Mouse (Mus musculus) forebrain, postnatal 0 days (tissue): Measurements from ENCODE around the gene Snx29. TPM values are rescaled to one million over a fixed set of nuclear protein-coding genes. Genes with fewer than 3 reads are reported as not detected.
"Not testable (repeated sequence)": the region's sequence is repeated elsewhere in the genome, so short reads cannot be mapped to it uniquely, and the experiment has no call there.

Experiments
- ATAC-seq: fragments of 200-750 bp; cut with Nextera tagmentation; 2 replicates; pipeline ENCODE4 v1.8.0; 2017; ENCODE audit warnings: mild to moderate bottlenecking, moderate library complexity
- DNase-seq: peaks from one replicate; pipeline ENCODE4 v3.0.0-alpha.2; 2015
- H3K27ac ChIP-seq: fragments of 300-500 bp; sonication (generic); 2 replicates; pipeline ENCODE4 v1.5.1; 2014; ENCODE audit warnings: low read depth, mild to moderate bottlenecking, antibody characterized with exemption, low read length, moderate library complexity, mixed read lengths
- H3K27me3 ChIP-seq: fragments of 300-500 bp; sonication (generic); 2 replicates; pipeline ENCODE4 v1.6.1; 2014; ENCODE audit warnings: mild to moderate bottlenecking, low read length, mixed read lengths; ENCODE audit not compliant: insufficient read depth
- H3K36me3 ChIP-seq: fragments of 300-500 bp; sonication (generic); 2 replicates; pipeline ENCODE4 v1.6.1; 2014; ENCODE audit warnings: mild to moderate bottlenecking, moderate library complexity; ENCODE audit not compliant: insufficient read depth
- H3K4me1 ChIP-seq: fragments of 300-500 bp; sonication (generic); 2 replicates; pipeline ENCODE4 v1.6.1; 2014; ENCODE audit warnings: antibody characterized with exemption; ENCODE audit not compliant: insufficient read depth
- H3K4me2 ChIP-seq: fragments of 300-500 bp; sonication (generic); 2 replicates; pipeline ENCODE4 v1.6.1; 2014; ENCODE audit warnings: low read depth, mild to moderate bottlenecking, moderate library complexity
- H3K4me3 ChIP-seq: fragments of 300-500 bp; sonication (generic); 2 replicates; pipeline ENCODE4 v1.5.1; 2014; ENCODE audit warnings: low read depth, low read length, mixed read lengths
- H3K9ac ChIP-seq: fragments of 300-500 bp; sonication (generic); 2 replicates; pipeline ENCODE4 v1.6.1; 2014; ENCODE audit warnings: mild to moderate bottlenecking
- H3K9me3 ChIP-seq: fragments of 300-500 bp; sonication (generic); 2 replicates; pipeline ENCODE4 v1.6.1; 2016; ENCODE audit warnings: low read length
- CTCF ChIP-seq: sonication (generic); IDR thresholded peaks from 2 replicates; pipeline ENCODE4 v1.5.1; 2016; ENCODE audit warnings: antibody characterized with exemption, control low read depth, low read depth
- WGBS: fragments of 180-500 bp; shearing (Covaris S2); extraction: QIAGEN DNeasy Blood & Tissue Kit; methylation state at CpG from one replicate; pipeline ENCODE4 v1.1.7; 2014; 5-methylcytosine and 5-hydroxymethylcytosine counted together
- polyA plus RNA-seq: library from polyadenylated mRNA; unstranded; fragments of >200 nt; fragmentation: Nextera tagmentation; extraction: Ambion mirVana; gene quantifications from 2 replicates; pipeline ENCODE4 v1.2.1, GENCODE M21; 2015
- total RNA-seq: library from RNA; depleted of rRNA; stranded (reverse); fragments of >200 nt; gene quantifications from 2 replicates; pipeline ENCODE4 v1.2.3, GENCODE M21; 2014; rRNA removed

Snx29 gene
- total RNA-seq (17.7 and 20.6 TPM in 2 replicates), polyA plus RNA-seq (2.2 and 5.8 TPM in 2 replicates)

DNA sequence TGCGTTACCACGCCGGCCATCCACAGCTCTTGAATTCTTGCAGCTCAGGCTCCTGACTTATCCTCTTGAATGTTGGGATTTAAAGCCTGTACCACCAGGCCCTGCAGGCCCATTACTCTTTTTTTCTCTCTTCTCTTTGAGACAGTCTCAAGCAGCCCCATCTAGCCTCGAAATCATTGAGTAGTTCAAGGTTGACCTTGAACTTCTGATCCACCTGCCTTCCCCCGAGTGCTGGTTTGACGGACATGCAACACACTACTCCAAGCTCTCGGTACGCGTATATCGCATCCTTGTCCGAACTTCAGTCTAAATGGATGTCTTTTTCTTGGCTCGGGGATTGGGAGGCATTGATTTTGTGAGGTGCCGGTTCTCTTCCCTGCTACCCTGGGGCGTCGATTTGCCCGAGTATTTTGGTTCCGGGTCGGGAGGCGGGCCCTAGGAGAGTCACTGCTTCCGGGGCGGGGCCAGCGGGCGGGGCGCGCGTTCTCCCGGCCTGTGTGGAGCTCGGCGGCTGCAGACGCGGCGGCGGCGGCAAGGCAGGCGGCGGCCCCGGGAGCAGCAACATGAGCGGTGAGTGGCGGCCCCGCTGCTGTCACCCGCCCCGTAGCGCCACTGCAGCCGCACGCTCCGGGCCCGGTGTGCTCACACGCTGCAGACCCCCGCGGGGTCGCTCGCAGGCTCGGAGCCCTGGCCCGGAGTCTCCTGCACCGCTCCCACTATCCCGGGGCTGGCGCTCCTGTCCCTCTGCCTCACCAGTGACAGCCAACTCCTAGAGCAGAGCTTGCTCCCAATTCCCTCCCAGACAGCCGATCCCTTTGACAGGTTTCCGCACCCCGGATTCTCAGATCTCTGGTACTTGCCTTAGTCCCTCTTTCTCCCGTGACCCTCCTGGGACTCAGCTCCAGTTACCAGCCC lies at the start of gene Snx29:
Snx29 (plus strand) TSS at position 500 of the 915 bp plus-strand sequence.
- DNase-seq (peak; percentile 96), ATAC-seq (peak; percentile 99)
- Histone ChIP-seq H3K4me3 (peak within 1 kb of the TSS; percentile 81), H3K9ac (peak within 1 kb of the TSS; percentile 69), H3K4me2 (peak within 1 kb of the TSS; percentile 78), H3K4me1 (no peaks in the 10 kb centered on the region; the same call in 1 of the 2 replicates), H3K27ac (peak within 1 kb of the TSS; percentile 92), H3K27me3 (no peaks in the 10 kb centered on the region), H3K36me3 (no peaks in the 10 kb centered on the region), H3K9me3 (no peaks in the 10 kb centered on the region)
- no peak; the same call in 1 of the 2 replicates for TF ChIP-seq CTCF
- 4% methylated on average over 54 of the region's 61 CpGs for WGBS

GRCm38 (mm10) chr16:11276888-11277287 lies 45.8 kb upstream of the Snx29 start:
- 26% methylated on average over 3 of the region's 3 CpGs for WGBS
- Histone ChIP-seq H3K9me3 (no peaks in the 10 kb centered on the region), H3K4me1 (no peaks in the 10 kb centered on the region), H3K36me3 (no peaks in the 10 kb centered on the region), H3K4me3 (no peak overlapping the region), H3K9ac (no peak overlapping the region), H3K27ac (no peak overlapping the region), H3K27me3 (no peaks in the 10 kb centered on the region), H3K4me2 (no peak overlapping the region)
- ATAC-seq (no peak), DNase-seq (no peak)
- TF ChIP-seq CTCF: no peak

- DNase-seq: no peak
- no peak for ATAC-seq
- H3K9ac ChIP-seq: no peak overlapping the region
- no peaks in the 10 kb centered on the region for H3K36me3 ChIP-seq
- no peak overlapping the region for H3K27ac ChIP-seq
- WGBS: 59% methylated on average over 6 of the region's 6 CpGs
- no peaks in the 10 kb centered on the region for H3K4me1 ChIP-seq
- H3K4me3 ChIP-seq: no peak overlapping the region
- H3K27me3 ChIP-seq: no peaks in the 10 kb centered on the region
- H3K4me2 ChIP-seq: no peak overlapping the region
- H3K9me3 ChIP-seq: no peaks in the 10 kb centered on the region
- TF ChIP-seq CTCF: no peak
Observed at GRCm38 (mm10) chr16:11278778-11279177, 43.9 kb upstream of the Snx29 start.

DNA sequence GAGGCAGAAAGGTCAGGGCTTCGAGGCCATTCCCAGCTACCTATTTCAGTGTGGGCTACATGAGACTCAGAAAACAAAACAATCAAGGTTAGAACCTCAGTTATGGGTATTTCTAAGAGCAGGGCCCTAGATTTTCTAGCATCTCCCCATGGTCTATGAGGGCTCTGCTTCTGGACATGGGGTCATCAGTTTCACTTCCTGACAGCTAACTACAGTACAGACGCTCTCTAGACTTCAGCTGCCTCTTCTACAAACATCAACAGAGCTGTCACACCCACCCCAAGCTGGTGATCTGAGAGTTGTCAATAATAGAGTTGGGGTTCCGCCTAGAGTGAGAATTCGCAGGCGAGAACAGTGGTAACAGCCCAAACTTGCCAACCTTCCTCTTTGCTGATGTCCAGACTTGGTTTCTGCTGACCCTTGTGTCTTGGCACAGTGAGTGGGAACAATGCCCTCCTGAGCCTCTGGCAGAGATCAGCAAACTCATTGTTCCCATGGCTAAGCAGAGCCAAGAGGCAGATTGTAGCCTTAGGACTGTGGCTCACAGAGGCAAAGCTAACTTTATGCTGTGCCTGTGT lies 40.0 kb upstream of the Snx29 start:
- Histone ChIP-seq H3K9me3 (no peaks in the 10 kb centered on the region), H3K4me3 (no peak overlapping the region), H3K4me2 (no peak overlapping the region), H3K27ac (no peak overlapping the region), H3K27me3 (no peaks in the 10 kb centered on the region), H3K4me1 (no peaks in the 10 kb centered on the region), H3K36me3 (no peaks in the 10 kb centered on the region), H3K9ac (no peak overlapping the region)
- 90% methylated on average over 5 of the region's 5 CpGs for WGBS
- no peak for ATAC-seq
- TF ChIP-seq CTCF: no peak
- no peak for DNase-seq

- H3K9me3 ChIP-seq: no peaks in the 10 kb centered on the region
- DNase-seq (no peak), ATAC-seq (no peak)
- H3K4me3 ChIP-seq: no peak overlapping the region
- H3K27me3 ChIP-seq: no peaks in the 10 kb centered on the region
- no peak overlapping the region for H3K27ac ChIP-seq
- no peaks in the 10 kb centered on the region for H3K4me1 ChIP-seq
- no peak overlapping the region for H3K4me2 ChIP-seq
- no peak overlapping the region for H3K9ac ChIP-seq
- H3K36me3 ChIP-seq: no peaks in the 10 kb centered on the region
- WGBS: 93% methylated on average over 2 of the region's 2 CpGs
- TF ChIP-seq CTCF: no peak
Observed at GRCm38 (mm10) chr16:11284881-11285280, 37.8 kb upstream of the Snx29 start.

GRCm38 (mm10) chr16:11285949-11286348 lies 36.8 kb upstream of the Snx29 start:
- H3K36me3 ChIP-seq: no peaks in the 10 kb centered on the region
- H3K9me3 ChIP-seq: no peaks in the 10 kb centered on the region
- 90% methylated on average over 2 of the region's 2 CpGs for WGBS
- DNase-seq (no peak), ATAC-seq (no peak)
- H3K27ac ChIP-seq: no peak overlapping the region
- no peak overlapping the region for H3K9ac ChIP-seq
- H3K4me1 ChIP-seq: no peaks in the 10 kb centered on the region
- no peak overlapping the region for H3K4me2 ChIP-seq
- no peak overlapping the region for H3K4me3 ChIP-seq
- no peaks in the 10 kb centered on the region for H3K27me3 ChIP-seq
- TF ChIP-seq CTCF: no peak

- not testable (repeated sequence) for H3K4me2 ChIP-seq, H3K4me1 ChIP-seq, H3K4me3 ChIP-seq, H3K9ac ChIP-seq, H3K36me3 ChIP-seq, H3K27ac ChIP-seq, H3K9me3 ChIP-seq, ATAC-seq, DNase-seq, H3K27me3 ChIP-seq
- WGBS: 93% methylated on average over 7 of the region's 8 CpGs
Observed at GRCm38 (mm10) chr16:11288873-11289272, 33.8 kb upstream of the Snx29 start.

DNA sequence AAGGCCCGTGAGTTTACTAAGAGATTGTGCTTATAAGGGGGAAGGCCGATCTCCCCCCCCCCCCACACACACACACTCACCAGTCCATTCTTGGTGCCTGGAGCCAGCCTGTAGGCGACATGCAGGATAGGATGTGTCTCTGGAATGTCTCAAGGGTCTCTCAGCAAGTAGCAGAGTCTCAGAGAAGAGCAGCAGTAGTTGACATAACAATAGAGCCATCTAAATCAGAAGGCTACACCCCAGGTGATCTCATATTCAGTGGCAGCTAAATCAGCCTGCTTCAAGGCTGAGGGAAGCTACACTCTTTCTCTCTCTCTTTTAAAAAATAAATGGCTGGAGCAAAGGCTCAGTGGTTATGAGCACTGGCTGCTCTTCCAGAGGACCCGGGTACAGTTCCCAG lies 27.1 kb upstream of the Snx29 start:
- not testable (repeated sequence) for H3K27ac ChIP-seq, H3K9me3 ChIP-seq, H3K9ac ChIP-seq, H3K36me3 ChIP-seq, ATAC-seq, H3K4me1 ChIP-seq, DNase-seq, H3K4me3 ChIP-seq, H3K4me2 ChIP-seq, H3K27me3 ChIP-seq
- WGBS: 75% methylated on average over 4 of the region's 4 CpGs
